Mouse (Mus musculus): Measurements from ENCODE around the gene Tmem119. TPM values are rescaled to one million over a fixed set of nuclear protein-coding genes. Genes with fewer than 3 reads are reported as not detected.
"Not testable (repeated sequence)": the region's sequence is repeated elsewhere in the genome, so short reads cannot be mapped to it uniquely, and the experiment has no call there.

Tmem119 gene
- polyA plus RNA-seq, 1 experiment from 2014 or later: 7.2 TPM

DNA sequence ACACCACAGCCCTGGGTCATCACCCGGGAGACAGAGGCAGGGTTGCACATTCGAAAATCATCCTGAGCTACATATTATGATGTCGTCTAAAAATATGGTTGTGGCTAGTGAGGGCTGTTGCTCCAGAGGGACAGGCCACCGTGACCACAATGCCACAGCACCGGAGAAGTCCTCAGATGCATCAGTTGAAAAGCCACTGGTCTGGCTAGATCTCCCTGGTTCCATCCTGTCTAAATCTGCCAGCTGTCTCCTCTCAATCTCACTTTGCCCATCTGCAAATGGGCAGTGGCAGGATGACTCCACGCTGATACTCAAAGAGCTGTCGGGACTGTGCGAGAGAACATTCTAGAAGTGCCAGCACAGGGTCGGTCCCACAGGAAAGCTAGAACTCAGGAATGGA is 1.8 kb downstream of the Tmem119 start:
- Histone ChIP-seq H3K27ac (no peak overlapping the region), H3K9me3 (replicated peaks) (no peaks in the 10 kb centered on the region), H3K4me2 (peak overlapping the region; percentile 36; the same call in 1 of the 2 replicates), H3K9ac (no peak overlapping the region), H3K36me3 (no peaks in the 10 kb centered on the region), H3K27me3 (replicated peaks) (peaks cover 32% of the 10 kb centered on the region), H3K4me3 (no peak overlapping the region), H3K4me1 (peaks cover 24% of the 10 kb centered on the region)
- ATAC-seq: no peak
- WGBS (ENCODE audit: insufficient replicate concordance): 46% methylated on average over 9 of the region's 9 CpGs

DNA sequence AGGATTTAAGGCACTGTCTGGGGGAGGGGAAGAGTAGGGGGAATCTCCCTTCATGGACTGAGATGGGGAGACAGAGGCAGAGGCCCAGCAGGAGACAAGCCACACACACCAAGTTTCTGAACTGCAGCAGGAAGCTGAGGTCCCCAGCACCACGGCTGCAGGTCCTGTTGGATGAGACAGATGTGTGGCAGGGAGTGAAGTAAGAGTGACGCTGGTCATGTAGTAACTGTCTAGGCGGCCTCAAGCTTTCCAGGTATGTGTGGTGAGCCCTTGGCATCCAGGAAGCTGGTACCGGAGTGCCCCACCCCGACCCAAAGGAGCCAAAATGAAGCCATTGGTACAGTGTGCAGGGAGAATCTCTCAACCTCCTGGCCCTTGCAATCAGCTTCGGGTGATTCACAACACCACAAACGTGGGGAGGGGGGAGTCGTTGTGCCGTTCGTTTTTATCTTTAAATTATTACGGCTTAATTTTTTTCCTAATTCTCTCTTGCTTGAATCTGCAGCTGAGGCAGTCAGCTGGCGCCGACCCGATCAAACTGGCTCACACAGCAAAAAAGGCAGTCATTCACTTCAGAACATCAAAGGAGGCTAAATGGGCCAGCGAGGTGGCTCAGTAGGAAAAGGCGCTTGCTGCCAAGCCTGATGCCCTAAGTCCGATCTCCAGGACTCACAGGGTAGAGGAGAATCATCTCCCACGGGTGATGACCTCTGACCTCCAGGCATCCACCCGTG is 3.0 kb downstream of the Tmem119 start:
- WGBS (ENCODE audit: insufficient replicate concordance): 26% methylated on average over 19 of the region's 19 CpGs
- no peak for ATAC-seq
- Histone ChIP-seq H3K27ac (peak overlapping the region; percentile 38; the same call in 1 of the 2 replicates), H3K9me3 (replicated peaks) (no peaks in the 10 kb centered on the region), H3K36me3 (no peaks in the 10 kb centered on the region), H3K27me3 (replicated peaks) (peaks cover 32% of the 10 kb centered on the region), H3K4me1 (peaks cover 26% of the 10 kb centered on the region), H3K4me3 (no peak overlapping the region), H3K9ac (no peak overlapping the region; the same call in 1 of the 2 replicates), H3K4me2 (peak overlapping the region; percentile 32)

DNA sequence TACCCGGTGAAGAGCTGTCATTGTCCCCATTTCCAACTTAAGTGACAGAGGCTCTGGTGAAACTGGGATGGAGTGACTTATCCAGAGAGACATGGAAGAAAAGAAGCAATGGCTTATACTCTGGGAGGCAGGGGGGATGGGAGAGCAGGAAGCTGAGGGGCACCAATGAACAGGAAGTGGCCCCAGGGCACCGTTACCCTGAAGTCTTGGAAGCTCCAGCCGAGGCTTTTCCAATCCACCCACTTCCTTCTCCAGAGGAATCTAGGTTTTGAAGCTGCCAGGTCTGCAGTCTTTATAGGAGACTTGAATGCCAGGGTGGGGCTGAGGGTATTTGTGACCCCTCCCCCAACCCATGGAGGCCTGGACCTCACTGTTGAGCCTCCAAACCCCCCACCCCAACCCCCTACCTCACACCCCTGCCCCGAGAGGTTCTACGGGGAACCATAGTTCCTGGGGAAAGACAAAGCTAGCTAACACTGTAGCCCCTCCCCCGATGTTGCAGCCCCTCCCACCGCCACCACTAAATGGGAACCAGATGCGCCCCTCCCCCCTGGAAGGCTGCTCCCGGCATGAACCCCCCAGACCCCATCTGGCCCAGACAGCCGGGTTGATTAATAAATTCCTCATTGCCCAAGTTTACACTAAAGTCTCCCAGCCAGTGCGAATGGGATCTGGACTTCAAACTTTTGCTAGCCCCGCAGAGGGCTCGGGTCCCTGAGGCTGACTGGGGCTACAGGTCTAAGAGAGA is 3.7 kb downstream of the Tmem119 start:
- Histone ChIP-seq H3K4me3 (no peak overlapping the region), H3K27me3 (replicated peaks) (peaks cover 32% of the 10 kb centered on the region)
- 2% methylated on average over 13 of the region's 13 CpGs for WGBS (ENCODE audit: insufficient replicate concordance)

DNA sequence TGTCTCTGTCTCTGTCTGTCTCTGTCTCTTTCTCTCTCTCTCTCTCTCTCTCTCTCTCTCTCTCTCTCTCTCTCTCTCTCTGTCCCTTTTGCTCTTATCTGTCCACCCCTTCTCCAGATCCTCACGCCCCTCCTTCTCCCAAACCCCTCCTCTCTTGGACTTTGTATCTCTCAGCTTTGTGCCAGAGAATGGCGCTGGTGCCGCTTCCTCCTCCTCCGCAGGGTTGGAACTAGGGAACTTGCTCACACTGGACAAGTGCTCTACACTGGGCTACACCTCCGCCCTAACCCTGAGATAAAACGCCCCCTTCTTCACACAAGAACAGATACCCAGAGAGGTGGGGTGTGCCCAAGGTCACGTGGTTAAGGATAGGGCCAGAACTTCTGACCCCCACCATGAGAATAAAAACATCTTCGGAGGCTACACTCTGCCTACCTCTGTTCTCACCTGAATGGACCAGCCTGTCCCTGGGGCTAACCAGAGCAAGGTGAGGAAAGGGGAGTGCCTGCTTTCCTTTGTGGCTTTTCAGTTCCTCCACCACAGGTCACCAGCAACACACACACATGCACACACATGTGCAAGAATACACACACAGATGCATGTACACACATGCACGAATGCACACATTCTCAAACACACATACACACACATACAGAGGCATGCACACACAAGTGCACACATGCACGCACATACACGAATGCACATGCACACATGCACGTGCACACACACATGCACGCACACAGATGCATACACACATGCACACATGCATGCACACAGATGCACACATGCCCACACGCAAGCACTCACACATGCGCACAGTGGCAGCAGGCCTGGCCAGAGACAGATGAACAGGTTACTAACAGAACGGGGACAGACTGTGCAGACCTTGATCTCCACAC is 8.9 kb downstream of the Tmem119 start:
- H3K9ac ChIP-seq: no peak overlapping the region
- no peaks in the 10 kb centered on the region for H3K36me3 ChIP-seq
- H3K4me1 ChIP-seq: peaks cover 39% of the 10 kb centered on the region
- H3K4me3 ChIP-seq: no peak overlapping the region
- no peak overlapping the region for H3K4me2 ChIP-seq
- 54% methylated on average over 16 of the region's 16 CpGs for WGBS (ENCODE audit: insufficient replicate concordance)
- ATAC-seq: 0 out of 2 replicates have a peak, but pooled peaks have one; percentile 13
- H3K9me3 ChIP-seq (replicated peaks): no peaks in the 10 kb centered on the region
- no peak overlapping the region for H3K27ac ChIP-seq
- H3K27me3 ChIP-seq (replicated peaks): no peaks in the 10 kb centered on the region

More for the DNA sequence above, 3.7 kb downstream of the Tmem119 start:
- ATAC-seq: no peak
- H3K36me3 ChIP-seq: no peaks in the 10 kb centered on the region
- peak overlapping the region; percentile 46 for H3K27ac ChIP-seq
- no peak overlapping the region for H3K9ac ChIP-seq
- H3K4me2 ChIP-seq: peak overlapping the region; percentile 32
- H3K9me3 ChIP-seq (replicated peaks): no peaks in the 10 kb centered on the region
- H3K4me1 ChIP-seq: peaks cover 33% of the 10 kb centered on the region

DNA sequence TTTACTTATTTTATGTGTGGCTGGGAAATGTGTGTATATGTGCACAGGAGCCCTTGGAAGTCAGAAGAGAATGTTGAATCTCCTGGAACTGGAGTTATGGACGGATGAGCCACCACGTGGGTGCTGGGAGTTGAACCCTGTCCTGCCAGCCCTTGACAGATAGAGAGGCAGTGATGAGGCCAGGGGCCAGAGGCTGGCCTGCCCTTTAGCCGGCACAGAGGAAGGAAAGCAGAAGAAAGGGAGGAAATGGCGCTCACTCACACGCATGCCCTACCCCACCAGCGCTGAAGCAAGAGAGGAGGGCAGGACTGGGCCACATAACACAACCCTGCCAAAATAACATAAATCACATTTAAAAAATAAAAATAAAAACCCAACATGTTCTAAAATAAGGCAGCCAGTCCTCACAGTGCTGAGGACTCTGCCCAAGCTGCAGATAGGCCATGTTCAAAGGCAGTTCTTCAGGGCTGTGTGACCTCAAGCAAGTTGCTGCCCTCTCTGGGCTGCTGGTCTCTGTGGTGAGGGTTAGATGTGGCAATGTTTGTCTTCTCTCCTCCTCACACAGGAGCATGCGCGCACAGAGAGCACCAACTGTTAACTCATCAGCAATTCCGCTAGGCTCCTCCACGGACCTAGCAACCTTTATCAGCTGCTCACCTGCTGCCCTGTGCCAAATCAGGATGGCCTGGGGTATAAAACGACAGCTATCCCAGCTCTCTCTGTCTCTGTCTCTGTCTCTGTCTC is 9.7 kb downstream of the Tmem119 start:
- Histone ChIP-seq H3K9me3 (replicated peaks) (no peaks in the 10 kb centered on the region), H3K27ac (no peak overlapping the region), H3K4me2 (no peak overlapping the region), H3K9ac (no peak overlapping the region), H3K36me3 (no peaks in the 10 kb centered on the region), H3K4me3 (no peak overlapping the region), H3K4me1 (peaks cover 32% of the 10 kb centered on the region), H3K27me3 (replicated peaks) (no peaks in the 10 kb centered on the region)
- 0 out of 2 replicates have a peak, but pooled peaks have one; percentile 27 for ATAC-seq
- 30% methylated on average over 11 of the region's 11 CpGs for WGBS (ENCODE audit: insufficient replicate concordance)

DNA sequence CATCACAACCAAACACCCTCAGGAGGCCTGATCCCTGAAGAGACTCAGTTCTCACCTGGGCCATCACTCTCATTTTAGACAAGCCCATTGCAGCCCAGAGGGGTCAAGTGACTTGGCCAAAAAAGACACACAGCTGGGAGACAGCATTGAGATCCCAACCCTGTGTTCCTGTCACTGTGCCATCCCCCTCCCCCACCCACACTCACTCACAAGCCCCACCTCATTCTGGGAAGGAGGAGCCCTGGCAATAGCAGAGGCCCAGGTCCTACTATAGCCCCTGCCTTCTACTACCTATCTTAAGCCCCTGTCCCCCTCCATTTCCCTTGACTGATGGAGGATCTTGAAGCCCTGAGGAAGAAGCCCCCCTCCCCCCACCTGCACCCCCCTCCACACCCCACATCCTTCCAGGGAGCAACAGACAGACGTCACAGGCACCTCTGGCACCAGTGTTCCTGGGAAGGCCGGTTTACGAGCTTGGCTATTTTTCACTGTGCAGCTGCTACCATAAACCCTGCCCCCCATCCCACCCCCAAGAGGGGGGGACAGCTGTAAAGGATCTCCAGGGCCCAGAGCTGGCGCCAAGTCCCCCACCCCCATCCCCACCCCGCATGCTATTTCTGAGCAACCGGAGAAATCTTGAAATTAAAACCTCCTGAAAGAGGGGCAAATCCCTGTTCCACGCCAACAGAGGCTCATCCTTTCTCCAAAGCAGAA is 11.1 kb downstream of the Tmem119 start:
- no peak overlapping the region for H3K4me3 ChIP-seq
- H3K27ac ChIP-seq: no peak overlapping the region; the same call in 1 of the 2 replicates
- H3K36me3 ChIP-seq: no peaks in the 10 kb centered on the region
- peaks cover 32% of the 10 kb centered on the region for H3K4me1 ChIP-seq
- no peaks in the 10 kb centered on the region for H3K9me3 ChIP-seq (replicated peaks)
- no peak overlapping the region for H3K4me2 ChIP-seq
- 57% methylated on average over 7 of the region's 7 CpGs for WGBS (ENCODE audit: insufficient replicate concordance)
- H3K27me3 ChIP-seq (replicated peaks): peaks cover 10% of the 10 kb centered on the region
- no peak overlapping the region for H3K9ac ChIP-seq
- ATAC-seq: no peak

DNA sequence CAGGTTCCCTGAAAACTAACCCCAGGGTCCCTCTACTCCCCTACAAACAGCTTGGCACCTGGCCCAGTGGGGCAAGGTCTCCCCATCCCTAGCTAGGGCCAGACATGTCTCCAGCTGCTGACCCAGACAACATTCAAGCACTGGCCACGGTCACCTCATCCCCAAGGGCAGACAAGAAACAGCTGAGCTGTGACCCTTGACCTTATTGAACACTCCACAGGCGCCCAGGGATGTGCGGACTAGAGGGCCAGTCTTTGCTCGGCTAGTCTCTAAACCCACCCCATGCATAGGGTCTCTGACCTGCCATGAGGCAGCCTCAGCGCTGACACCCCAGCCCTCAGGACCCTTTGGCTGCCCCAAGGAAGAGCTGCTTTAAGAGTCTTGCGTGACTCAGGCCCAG is 11.7 kb downstream of the Tmem119 start:
- no peak for ATAC-seq
- Histone ChIP-seq H3K27ac (no peak overlapping the region; the same call in 1 of the 2 replicates), H3K27me3 (replicated peaks) (peaks cover 16% of the 10 kb centered on the region), H3K36me3 (no peaks in the 10 kb centered on the region), H3K9me3 (replicated peaks) (no peaks in the 10 kb centered on the region), H3K9ac (no peak overlapping the region), H3K4me2 (no peak overlapping the region), H3K4me3 (no peak overlapping the region), H3K4me1 (peaks cover 32% of the 10 kb centered on the region)
- 52% methylated on average over 6 of the region's 6 CpGs for WGBS (ENCODE audit: insufficient replicate concordance)

DNA sequence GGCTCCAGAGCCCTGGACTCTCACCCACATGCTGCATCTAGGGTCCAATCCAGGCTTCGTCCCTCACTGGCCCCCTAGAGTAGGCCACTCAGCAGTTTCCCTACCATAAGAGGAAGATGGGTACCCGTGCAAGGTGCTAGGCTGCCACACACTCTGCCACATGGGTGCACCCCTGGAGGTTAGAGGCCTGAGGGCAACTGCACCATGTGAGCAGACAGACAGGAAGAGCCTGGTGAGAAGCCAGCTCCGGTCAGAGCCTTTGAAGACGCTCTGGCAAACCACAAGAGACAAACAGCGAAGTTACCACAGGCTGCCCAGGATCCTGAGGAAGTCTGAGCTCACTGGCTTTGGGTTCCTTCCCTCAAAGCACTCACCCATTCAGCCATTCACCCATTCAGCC is 13.3 kb downstream of the Tmem119 start:
- Histone ChIP-seq H3K4me2 (no peak overlapping the region), H3K27ac (no peak overlapping the region), H3K9me3 (replicated peaks) (no peaks in the 10 kb centered on the region), H3K27me3 (replicated peaks) (peaks cover 28% of the 10 kb centered on the region), H3K4me3 (no peak overlapping the region), H3K4me1 (peaks cover 32% of the 10 kb centered on the region), H3K36me3 (no peaks in the 10 kb centered on the region), H3K9ac (no peak overlapping the region)
- no peak for ATAC-seq
- 27% methylated on average over 5 of the region's 5 CpGs for WGBS (ENCODE audit: insufficient replicate concordance)

DNA sequence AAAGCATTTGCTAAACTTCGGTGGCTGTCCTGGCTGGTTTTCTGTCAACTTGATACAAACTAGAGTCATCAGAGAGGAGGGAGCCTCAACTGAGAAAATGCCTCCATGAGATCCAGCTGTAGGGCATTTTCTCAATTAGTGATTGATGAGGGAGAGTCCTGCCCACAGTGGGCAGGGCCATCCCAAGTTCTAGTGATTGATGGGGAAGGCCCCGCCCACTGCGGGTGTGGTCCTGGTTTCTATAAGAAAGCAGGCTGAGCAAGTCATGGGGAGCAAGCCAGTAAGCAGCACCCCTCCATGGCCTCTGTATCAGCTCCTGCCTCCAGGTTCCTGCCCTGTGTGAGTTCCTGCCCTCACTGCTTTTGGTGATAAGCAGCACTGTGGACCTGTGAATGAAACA is 16.2 kb downstream of the Tmem119 start:
- not testable (repeated sequence) for H3K9me3 ChIP-seq (replicated peaks); H3K4me3 ChIP-seq; H3K4me2 ChIP-seq; H3K27ac ChIP-seq; ATAC-seq; H3K9ac ChIP-seq; H3K36me3 ChIP-seq
- 30% methylated on average over 3 of the region's 3 CpGs for WGBS (ENCODE audit: insufficient replicate concordance)
- Histone ChIP-seq H3K4me1 (peaks cover 11% of the 10 kb centered on the region; the same call in 1 of the 2 replicates), H3K27me3 (replicated peaks) (peaks cover 28% of the 10 kb centered on the region)

DNA sequence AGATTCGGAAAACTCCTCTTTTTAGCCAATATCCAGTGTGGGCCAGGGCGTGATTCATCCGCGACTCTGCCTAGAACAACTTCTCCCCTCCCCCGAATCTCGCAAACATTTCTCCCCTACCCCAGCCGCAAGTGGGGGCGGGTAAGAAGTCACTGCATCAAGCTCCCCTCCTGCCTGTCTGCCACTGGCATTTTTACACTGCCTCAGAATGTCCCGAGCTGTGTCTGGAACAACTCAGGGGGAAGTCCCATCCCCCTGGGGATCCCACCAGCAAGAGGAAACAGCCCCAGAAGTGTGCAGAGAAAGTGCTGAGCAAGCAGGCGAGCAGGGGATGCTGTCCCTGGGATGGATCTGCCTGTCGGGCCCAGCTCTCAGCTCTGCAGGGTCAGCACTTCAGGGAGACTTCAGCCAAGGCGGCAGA is 16.7 kb downstream of the Tmem119 start:
- Histone ChIP-seq H3K4me2 (no peak overlapping the region), H3K4me3 (no peak overlapping the region), H3K27ac (peak overlapping the region; percentile 50; the same call in 1 of the 2 replicates), H3K27me3 (replicated peaks) (peaks cover 28% of the 10 kb centered on the region), H3K36me3 (peaks cover under 1% of the 10 kb centered on the region), H3K4me1 (peaks cover 6% of the 10 kb centered on the region; the same call in 1 of the 2 replicates), H3K9ac (no peak overlapping the region), H3K9me3 (replicated peaks) (no peaks in the 10 kb centered on the region)
- ATAC-seq: no peak
- WGBS (ENCODE audit: insufficient replicate concordance): 18% methylated on average over 12 of the region's 12 CpGs
